Mouse (Mus musculus): ENCODE measurements around the gene Serac1.

The Serac1 gene

DNA sequence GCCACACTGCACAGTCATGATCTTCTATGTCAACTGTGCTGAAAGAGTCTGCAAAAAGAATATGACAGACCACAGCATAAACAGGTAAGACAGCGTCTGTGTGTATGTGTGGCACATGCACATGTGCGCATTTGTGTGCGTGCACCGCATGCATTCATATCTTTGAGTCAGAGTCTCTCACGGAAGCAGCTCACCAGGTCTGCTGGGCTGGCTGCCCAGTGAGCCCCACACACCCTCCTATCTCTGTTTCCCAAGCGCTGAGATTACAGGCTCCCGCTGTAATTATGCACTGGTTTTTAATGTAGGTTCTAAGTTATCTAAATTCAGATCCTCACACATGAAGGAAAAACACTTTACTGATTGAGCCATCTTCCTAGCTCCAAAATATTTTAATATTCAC lies 11.9 kb downstream of the Serac1 start:
- intact Hi-C loops (cut with DNase I): no loop called here

DNA sequence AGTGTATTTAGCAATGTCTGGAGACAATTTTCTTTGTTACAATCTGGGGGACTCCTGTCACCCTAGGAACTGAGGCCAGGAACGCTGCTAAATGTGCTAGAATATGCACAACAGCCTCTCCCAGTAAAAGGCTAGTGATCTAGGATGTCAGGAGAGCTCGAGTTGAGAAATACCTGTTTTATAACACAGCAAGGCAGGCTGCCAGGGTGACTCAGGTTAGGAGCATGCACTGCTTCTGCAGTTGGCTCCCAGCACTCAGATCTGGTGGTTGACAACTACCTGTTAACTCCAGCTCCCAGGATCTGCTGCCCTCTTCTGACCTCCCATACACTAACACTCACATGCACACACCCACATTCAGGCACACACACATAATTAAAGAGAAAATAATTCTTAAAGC lies 13.5 kb downstream of the Serac1 start:
- intact Hi-C loops (cut with DNase I): no loop called here

DNA sequence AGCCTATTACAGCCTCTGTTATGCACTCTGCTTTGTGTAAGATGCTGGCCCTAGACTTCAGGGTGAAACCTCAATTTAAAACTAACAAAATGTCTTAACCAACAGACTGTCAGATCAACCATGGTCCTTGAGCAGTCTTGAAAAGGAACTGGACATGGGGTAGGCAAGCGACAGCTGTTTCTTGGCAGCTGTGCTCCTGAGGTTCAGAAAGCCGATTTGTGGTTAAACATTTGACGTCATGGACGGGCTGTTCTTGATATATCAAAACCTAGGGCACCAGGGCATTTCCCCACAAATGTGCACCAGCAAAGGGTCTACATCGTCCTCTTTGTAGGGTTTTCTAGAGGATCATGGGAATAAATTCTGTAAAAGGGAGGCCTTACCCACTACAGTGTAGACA lies 16.0 kb downstream of the Serac1 start:
- intact Hi-C loops (cut with DNase I): no loop called here

DNA sequence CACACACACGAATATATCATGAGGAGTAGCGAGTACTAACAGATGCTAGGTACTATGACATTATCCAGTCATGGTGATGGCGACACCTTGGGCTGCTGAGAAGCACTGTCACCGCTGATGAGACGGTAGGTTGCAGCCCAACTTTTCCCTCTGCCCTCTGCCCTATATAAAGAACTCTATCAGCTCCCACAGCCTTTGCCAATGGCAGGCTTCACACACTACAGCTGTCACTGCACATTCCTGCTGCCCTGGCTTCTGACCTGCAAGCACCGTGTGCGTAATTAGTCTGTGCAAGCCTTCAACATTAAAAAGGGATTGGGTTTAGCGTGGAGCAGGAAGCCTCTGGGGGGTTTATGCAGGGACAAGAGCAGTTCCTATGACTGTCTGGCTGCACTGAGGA lies 16.7 kb downstream of the Serac1 start:
- intact Hi-C loops (cut with DNase I): no loop called here

DNA sequence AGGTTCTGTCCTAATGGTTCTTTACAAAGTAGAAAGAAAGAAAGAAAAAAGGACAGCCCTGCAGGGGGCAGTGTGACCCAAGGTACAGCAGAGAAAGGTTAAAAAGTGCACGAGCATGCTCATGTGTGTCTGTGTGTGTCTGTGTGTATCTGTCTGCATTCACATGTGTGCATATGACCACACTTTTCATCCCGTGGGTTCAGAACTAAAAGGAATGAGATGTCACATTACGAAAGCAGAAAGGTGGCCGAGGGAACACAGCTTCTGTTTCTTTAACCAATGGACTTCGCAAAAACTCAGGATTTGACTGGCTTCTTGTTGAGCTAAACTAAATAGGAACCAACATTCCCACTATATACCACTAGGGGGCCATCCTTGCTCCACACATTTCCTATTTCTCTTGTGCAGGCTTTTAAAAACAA lies 24.6 kb downstream of the Serac1 start:
- intact Hi-C loops (cut with DNase I): no loop called here

DNA sequence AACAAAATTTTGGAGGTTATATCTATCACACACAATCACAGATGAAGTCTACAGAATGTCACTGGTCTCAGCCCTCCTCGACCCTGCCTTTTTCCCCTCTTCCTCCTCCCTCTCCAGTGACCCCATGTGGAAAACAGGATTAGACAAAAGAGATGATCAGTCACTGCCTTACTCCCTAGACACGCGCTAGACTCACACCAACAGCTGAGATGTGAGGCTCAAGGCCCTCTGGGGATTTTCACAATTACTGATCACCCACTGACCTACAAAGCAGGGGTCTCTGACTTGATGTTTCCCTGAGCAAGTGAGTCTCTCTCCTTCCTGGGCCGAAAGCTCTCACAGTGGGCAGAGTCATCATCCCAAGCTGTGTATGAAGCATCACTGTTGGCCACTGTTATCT lies 26.7 kb downstream of the Serac1 start:
- intact Hi-C loops (cut with DNase I): no loop called here

DNA sequence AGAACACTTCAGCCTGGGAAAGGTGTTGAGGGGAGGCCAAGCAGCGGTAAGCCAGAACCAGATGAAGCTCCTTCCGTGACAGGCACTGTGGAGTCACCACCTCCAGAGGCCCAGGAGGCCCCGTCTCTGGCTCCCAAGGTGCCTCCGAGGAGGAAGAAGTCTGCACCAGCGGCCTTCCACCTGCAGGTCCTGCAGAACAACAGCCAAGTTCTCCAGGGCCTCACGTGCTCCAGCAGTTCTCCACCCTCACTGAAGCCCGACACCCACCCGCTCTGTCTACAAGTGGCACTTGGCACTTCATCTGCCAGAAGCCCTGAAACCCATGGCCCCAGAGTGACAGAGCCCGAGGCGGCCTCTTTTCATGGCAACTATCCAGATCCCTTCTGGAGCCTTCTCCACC lies 42.0 kb downstream of the Serac1 start:
- intact Hi-C loops (cut with DNase I): no loop called here

DNA sequence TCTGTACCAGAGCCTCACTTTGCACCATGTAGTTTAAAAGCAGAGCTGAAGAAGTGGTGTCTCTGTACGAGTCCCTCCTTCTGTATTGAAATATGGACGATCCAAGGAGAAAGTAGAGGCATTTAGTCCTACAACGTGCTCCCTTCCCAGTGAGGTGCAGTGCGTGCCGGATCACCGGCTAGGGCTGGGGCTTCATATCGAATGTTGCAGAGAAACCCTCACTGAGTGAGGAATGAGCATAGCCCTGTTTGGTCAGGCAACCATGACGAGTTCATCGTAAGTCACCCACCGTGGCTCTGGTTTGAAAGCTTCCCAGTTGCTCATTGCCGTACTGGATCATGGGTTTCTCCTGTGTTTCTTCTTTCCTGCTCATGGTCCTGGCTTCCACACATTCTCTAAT lies 42.7 kb downstream of the Serac1 start:
- intact Hi-C loops (cut with DNase I): no loop called here

DNA sequence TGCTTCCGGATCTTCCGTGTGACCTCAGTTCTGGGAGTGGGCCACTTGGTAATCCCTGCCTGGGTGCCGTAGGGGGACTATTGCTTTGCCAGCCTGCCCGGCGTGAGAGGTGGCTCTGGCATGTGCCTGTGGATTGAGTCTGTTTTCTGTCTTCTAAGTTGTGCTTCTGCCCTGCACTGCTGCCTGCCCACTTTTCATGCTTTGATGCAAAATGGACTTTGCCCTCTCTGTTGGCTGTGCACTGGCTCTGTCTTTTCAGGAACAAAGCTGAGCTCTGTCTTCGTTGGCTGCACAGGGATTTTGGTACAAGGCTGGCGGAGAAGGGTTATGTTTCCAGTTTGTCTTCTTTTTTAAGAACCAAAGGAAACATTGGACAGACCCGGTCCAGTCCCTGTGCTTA lies 43.1 kb downstream of the Serac1 start:
- intact Hi-C loops (cut with DNase I): no loop called here

DNA sequence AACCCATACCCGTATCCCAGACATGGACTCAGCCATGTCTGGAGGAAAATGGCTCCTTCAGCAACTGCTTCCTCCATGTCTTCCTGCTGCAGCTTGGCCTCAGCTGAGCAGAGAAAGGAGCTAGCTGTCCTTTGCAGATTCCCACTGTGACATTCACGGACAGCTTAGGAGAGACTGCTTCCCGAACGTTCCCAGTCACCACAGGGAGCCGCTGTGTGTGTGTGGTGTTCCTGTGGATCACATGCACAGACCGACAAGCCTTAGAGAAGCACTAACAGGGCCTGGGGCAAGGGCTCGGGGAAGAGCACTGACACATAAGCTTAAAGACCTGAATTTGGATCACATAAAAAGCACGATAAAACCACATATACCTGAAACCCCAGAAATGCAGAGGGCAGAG lies 43.9 kb downstream of the Serac1 start:
- intact Hi-C loops (cut with DNase I): no loop called here

DNA sequence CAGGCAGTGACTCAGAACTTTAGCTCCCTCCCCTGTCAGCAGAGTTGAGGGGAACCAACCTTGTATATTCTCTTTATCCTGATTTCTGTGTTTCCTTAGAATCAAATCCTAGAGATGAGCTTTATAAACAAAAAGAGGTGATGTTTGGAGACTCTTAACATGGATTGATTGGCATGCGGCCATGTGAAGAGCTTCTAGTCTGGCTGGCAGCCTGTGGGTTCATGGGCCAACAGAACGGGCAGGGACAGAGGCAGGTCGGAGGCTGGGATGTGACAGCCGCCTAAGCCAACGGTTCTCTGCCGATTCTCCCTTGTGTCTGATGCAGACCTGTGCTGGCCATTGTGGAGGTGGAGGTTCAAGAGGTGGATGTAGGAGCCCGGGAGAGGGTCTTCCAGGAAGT lies 53.7 kb downstream of the Serac1 start:
- intact Hi-C loops (cut with DNase I): loop anchor here (10.0 kb wide), 1 partner anchor 231 kb away; no protein-coding TSS in a partner anchor

DNA sequence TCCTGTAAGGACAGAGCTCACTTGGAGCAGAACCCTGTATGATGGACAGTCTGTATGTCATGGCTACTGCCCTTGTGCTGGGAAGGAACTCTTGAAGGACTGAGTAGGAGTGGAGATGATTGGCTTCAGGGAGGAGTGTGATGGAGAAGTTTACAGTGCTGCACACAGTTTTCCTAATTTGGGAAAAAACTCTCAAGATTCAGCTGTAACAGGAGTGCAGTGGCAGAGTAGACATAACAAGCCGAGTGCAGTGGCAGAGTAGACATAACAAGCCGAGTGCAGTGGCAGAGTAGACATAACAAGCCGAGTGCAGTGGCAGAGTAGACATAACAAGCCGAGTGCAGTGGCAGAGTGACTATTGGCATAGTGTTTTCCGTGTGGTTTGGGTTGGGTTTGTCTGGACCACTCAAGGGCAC lies 58.2 kb downstream of the Serac1 start:
- intact Hi-C loops (cut with DNase I): loop anchor here (10.0 kb wide), 1 partner anchor 227 kb away; no protein-coding TSS in a partner anchor

DNA sequence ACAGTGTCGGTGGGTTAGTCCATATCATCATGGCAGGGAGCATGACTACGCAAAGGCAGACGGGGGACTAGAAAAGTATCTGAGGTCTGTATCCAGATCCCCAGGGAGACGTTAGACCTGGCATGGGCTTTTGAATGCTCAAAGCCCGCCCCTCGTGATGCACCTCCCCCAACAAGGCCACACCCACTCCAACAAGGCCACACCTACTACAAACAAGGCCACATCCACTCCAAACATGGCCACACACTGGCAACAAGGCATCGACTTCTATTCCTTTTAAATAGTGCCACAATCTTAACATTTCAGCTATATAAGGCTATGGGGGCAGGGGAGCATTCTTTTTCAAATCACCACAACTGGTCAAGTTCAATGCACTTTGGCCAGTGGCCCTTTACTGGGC lies 58.9 kb downstream of the Serac1 start:
- intact Hi-C loops (cut with DNase I): loop anchor here (10.0 kb wide), 1 partner anchor 226 kb away; no protein-coding TSS in a partner anchor

DNA sequence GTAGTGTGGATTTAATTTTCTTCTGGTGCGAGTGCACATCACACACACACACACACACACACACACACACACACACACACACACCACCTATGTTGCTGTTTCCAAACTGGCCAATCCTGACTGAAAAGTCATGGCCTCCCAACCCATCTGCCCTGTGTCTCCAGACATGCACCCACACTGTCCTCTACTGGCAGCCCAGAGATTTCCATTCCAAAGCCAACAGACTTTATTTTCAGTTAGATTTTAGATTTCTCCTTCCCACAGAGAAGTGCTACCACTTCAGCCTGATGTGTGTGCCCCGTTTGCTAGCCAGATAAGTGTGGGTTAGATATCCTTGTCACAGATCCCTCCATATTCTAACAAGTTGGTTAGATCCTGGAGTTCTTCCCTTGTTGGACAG lies 59.8 kb downstream of the Serac1 start:
- intact Hi-C loops (cut with DNase I): loop anchor here (10.0 kb wide), 1 partner anchor 225 kb away; no protein-coding TSS in a partner anchor

DNA sequence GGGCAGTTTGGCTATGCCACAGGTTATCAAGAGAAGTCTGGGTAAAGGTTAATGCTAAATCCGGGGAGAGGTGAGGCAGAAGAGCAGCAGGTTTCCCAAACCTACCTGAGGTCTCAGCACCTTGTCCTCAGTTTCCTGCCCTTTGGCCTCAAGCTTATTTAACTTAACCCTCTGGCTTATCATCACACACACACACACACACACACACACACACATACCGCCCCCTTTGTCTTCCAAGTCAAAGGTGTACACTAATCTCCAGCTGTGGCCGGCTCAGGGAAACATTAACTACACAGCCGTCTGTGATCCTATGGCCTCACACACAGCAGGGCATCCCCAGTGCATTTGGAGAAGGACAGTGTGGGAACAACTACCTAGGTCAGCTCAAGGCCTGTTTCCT lies 61.2 kb downstream of the Serac1 start:
- intact Hi-C loops (cut with DNase I): no loop called here

DNA sequence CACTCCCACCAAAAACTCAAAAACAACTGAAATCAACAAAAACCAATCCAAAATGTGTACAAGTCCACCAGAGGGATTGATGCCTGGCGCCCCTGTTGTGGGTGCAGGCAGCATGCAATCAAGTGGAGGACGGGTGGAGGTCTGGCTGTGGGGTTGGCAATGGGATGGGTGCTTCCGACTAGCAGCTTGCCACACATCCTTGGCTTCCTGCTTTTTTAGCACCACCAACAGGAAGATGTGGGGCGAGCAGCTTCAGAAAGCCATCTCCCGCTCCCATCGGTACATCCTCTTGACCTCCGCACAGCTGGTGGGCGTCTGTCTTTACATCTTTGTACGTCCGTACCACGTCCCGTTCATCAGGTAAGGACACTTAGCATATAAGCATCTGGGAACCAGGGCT lies 62.3 kb downstream of the Serac1 start:
- intact Hi-C loops (cut with DNase I): loop anchor here (2.0 kb wide), 1 partner anchor 76 kb away; the partner anchor contains the start of gene Synj2

DNA sequence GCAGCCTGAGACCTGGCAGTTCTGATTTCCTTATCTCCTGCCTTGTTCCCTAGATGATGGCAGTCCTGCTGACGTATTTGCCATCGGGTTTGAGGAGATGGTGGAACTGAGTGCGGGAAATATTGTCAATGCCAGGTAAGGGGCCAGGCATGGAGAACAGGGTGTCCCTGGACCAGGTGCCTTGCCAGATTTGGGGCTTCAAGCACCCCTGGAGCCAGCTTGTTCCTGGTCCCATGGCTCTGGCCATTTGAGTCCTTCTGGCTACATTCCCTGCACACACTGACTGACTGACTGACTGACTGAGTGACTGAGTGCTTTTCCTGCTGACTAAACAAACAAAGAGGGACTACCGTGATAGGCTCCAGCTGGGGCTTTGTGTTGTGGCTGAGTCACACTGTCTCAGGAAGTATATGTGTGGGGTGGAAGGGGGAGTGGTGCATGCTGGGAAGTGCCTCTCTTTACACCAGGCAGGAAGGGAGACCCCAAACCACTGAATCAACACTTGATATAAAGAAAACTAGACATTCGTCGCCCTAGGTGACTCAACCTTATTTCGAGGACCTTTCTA lies 63.2 kb downstream of the Serac1 start:
- intact Hi-C loops (cut with DNase I): loop anchor here (2.0 kb wide), 1 partner anchor 75 kb away; the partner anchor contains the start of gene Synj2

DNA sequence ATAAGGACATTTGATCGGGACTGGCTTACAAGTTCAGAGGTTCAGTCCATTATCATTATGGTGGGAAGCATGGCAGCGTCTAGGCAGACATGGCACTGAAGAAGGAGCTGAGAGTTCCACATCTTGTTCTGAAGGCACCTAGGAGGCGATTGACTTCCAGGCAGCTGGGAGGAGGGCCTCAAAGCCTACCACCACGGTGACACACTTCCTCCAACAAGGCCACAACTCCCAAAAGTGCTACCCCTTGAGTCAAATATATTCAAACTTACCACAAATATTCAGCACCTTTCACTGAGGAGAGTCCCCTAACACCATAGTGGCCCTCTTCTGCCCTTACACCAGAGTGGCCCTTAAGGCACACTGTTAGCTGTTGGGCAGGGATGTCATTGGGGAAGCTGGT lies 64.6 kb downstream of the Serac1 start:
- intact Hi-C loops (cut with DNase I): no loop called here

DNA sequence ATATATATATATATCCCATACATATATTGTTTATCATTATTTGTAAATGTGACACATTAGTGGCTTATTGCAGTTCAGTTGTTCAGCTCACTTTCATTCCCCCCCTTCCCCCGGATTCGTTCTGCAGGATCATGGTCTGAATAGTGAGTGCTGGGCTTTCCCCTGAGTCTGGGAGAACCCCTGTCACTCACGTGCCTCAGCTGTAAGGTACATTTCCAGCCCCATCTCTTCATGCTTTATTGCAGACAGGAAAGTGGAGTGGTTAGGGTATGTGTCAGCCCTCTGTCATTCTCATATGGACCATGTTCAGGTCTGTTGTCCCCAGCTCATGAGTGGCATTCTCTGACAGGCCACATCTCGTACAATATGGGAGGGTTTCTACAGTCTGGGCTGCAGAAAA lies 66.5 kb downstream of the Serac1 start:
- intact Hi-C loops (cut with DNase I): no loop called here

DNA sequence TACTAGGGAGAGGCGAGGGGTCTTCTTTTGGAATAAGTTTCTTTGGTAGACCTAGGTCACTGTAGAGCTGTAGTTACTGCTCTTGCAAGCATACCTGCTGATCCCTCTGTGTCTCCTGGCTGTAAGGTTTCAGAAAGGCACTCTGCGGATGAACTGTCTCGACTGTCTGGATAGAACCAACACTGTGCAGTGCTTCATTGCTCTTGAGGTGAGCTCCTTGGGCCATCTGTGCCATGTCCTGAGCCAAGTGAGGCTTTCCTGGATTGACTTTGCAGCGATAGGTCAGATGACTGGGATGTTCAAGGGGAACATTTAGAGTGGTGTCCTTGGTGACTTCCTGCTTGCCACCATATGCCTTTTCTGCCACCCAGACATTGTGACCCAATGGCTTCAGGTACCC lies 69.9 kb downstream of the Serac1 start:
- intact Hi-C loops (cut with DNase I): no loop called here

DNA sequence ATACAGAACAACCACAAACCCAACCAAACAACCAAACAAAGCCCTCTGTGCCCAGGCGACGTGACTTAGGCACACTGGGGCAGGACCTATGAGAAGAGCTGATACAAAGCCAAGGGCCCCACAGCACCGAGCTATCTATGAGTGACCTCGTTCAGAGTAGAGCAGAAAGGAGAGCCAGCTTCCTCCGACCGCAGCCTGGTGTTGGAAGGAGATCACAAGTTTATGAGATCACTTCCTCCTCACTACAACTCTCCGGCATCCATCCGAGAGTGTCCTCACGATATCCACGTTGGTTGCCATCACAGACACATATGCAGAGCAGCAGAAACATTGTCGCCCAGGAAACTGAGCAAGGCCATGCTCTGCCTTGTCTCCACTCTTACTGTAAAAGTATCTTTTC lies 71.0 kb downstream of the Serac1 start:
- intact Hi-C loops (cut with DNase I): no loop called here

DNA sequence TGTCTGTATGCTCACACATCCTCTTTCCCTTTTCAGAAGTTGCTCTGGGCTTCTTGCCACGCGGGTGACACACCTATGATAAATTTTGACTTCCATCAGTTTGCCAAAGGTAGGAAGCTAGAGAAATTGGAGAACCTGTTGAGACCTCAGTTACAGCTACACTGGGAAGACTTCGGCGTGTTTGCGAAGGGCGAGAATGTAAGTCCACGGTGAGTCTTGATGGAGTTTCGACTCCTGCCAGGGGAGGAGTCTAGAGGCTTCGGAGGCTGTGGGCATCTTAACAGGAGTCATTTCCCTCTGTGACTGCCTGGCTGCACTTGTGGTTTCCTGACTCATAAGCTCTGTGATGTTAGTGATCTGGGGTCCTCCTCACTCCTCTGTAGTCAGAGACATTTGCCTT lies 71.6 kb downstream of the Serac1 start:
- intact Hi-C loops (cut with DNase I): no loop called here

DNA sequence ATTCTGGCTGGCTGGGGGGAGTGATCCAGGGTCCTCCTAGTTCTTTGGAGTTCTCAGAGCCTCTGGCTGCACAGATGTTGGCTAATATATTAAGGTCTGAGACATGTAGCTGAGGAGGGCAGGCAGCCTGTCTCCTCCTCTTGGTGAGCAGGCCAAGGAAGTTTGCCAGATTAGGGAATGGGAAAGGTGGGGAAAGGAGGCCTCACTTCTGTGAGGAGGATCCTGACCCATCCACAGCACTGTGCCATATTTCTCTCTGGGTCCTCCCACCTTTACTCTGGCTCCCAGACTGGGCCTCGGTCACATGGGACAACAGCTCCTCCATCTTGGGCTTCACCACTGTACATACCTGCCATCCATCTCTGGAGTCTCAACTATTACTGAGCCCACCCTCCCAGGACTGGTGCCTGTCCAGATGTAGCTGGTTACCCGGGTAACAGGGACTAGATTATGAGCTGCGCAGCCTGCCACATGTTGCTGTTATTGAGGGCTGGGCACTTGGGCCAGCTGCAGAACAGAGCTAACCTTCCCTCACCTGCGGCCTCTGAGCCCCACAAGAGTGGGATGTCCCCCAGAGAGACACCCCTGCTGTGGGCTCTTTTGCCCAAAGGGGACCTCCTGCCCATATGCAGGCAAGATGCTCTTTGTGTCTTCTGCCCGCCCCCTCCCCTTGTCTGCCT lies 72.3 kb downstream of the Serac1 start:
- intact Hi-C loops (cut with DNase I): no loop called here

Measured in adrenal gland (tissue).